Mouse (Mus musculus) lung, adult 2 months (tissue): ENCODE measurements around the gene Rarb.

Experiments
- CTCF ChIP-seq: fragments of 200-500 bp; IDR thresholded peaks from 2 replicates; pipeline ENCODE4 v1.5.1; 2011; ENCODE audit warnings: mild to moderate bottlenecking, low read length, control low read depth; ENCODE audit not compliant: insufficient read depth
- POLR2A ChIP-seq: fragments of 200-500 bp; IDR thresholded peaks from 2 replicates; pipeline ENCODE4 v1.6.1; 2011; ENCODE audit warnings: low read depth, mild to moderate bottlenecking, control low read depth, low read length, borderline replicate concordance; ENCODE audit errors: extremely low read depth

- no peak for TF ChIP-seq CTCF
- TF ChIP-seq POLR2A: no peak
Observed at GRCm38 (mm10) chr14:16433206-16433605, 385.8 kb downstream of the Rarb start.
